Mouse (Mus musculus) olfactory bulb, adult 2 months (tissue): ENCODE results near the gene Acpp. TPM values are rescaled to one million over a fixed set of nuclear protein-coding genes. Genes with fewer than 3 reads are reported as not detected.

Experiments used
- H3K27ac ChIP-seq: fragments of 200-500 bp; 2 replicates; pipeline ENCODE4 v1.5.1; 2012; ENCODE audit warnings: low read depth, low read length; ENCODE audit not compliant: insufficient read depth
- H3K4me1 ChIP-seq: fragments of 200-500 bp; 2 replicates; pipeline ENCODE4 v1.6.1; 2012; ENCODE audit warnings: low read length; ENCODE audit not compliant: control insufficient read depth, insufficient read depth
- H3K4me3 ChIP-seq: fragments of 200-500 bp; 2 replicates; pipeline ENCODE4 v1.5.1; 2012; ENCODE audit warnings: mild to moderate bottlenecking, low read depth, low read length, moderate library complexity; ENCODE audit not compliant: insufficient read depth
- CTCF ChIP-seq: fragments of 200-500 bp; IDR thresholded peaks from 2 replicates; pipeline ENCODE4 v1.5.1; 2012; ENCODE audit warnings: low read depth, mild to moderate bottlenecking, low read length, moderate library complexity; ENCODE audit not compliant: insufficient read depth
- POLR2A ChIP-seq: fragments of 200-500 bp; IDR thresholded peaks from 2 replicates; pipeline ENCODE4 v1.6.1; 2012; ENCODE audit warnings: mild to moderate bottlenecking, low read depth, low read length, moderate library complexity; ENCODE audit not compliant: insufficient read depth
- WGBS: fragments of 180-500 bp; shearing (Covaris S2); methylation state at CpG from one replicate; pipeline ENCODE4 v1.1.7; 2018; 5-methylcytosine and 5-hydroxymethylcytosine counted together
- polyA plus RNA-seq: library from polyadenylated mRNA; stranded (reverse); fragments of >200 nt; gene quantifications from 2 replicates; pipeline ENCODE4 v1.2.4, GENCODE M21; 2012; ENCODE audit warnings: low replicate concordance; ENCODE audit not compliant: missing spikeins, insufficient read depth, insufficient read length

Gene Acpp
- polyA plus RNA-seq, 1 experiment = not detected

DNA sequence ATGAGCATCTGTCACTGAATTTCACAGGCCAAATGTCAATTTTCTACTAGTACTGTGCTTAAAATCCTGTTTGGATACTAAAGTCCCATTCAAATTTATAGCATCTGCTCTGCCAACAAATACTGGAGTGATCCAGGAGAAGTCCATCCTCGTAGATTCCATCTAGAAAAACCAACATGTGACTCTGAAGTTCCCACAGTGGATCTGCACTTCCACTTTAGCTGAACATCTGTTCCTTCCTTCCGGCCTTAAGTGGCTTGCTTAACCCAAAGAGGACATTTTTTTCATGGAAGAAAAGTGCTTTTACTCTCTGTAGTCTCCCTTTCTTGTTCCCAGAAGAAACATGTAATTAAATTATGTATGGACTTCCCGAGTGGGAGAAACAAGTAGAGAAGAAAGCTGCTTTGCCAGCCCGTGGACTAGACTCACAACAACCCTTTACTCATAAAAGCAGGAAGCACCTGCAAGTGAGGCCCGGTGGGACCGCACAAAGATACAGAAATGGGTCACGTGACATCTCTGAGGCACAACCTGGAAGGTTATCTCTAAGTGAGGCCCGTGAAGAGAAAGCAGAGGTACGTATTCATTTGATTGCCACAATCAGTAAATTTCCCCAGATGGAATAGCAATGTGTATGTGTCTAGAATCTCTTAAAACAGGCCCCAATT, 93.6 kb downstream of the Acpp start:
- WGBS = 67% methylated on average over 9 of the region's 9 CpGs
- H3K27ac ChIP-seq = no peak overlapping the region
- H3K4me1 ChIP-seq = peaks cover 4% of the 10 kb centered on the region; the same call in 1 of the 2 replicates
- H3K4me3 ChIP-seq = no peak overlapping the region
- TF ChIP-seq CTCF = no peak
- TF ChIP-seq POLR2A = no peak

DNA sequence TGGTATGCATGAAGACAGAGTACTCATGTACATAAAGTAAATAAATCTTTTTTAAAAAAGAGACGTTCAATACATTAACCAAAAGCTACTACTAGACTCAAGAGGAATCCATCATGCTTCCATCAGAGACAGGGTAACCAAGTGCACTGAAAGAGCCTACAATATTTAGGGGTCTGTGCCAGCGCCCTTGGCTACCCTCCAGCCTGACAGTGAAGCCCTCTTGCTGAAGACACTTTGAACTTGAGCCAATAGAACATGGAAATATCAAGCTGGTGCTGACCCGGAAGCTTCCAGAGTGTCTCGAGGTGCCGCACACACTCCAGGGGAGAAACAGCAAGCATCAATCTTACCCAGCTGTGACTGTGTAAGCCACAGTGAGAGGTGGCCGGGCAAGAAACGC, 97.4 kb downstream of the Acpp start:
- H3K4me1 ChIP-seq = no peaks in the 10 kb centered on the region
- H3K27ac ChIP-seq = no peak overlapping the region
- no peak overlapping the region for H3K4me3 ChIP-seq
- WGBS = 77% methylated on average over 7 of the region's 7 CpGs
- TF ChIP-seq POLR2A (no peak), CTCF (no peak)

DNA sequence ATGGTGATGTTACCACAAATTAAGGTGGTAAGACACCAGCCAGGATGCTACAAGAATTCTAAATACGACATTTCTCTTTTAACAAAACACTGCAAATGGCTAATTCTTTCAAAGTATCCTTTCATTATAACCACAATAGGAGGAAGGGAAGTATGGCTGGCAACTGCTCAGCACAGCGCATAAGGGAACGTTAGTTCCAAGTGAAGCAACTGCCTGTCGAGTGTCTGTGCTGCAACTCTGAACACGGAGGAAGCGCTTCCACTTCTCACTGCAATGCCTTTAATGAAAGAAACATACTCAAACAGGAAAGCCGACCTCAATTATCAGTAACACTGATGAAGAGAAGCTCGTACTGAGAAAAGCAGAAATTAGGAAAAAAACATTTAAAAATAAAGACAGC, 98.5 kb downstream of the Acpp start:
- Histone ChIP-seq H3K27ac (no peak overlapping the region), H3K4me3 (no peak overlapping the region), H3K4me1 (no peaks in the 10 kb centered on the region)
- WGBS = 83% methylated on average over 8 of the region's 8 CpGs
- TF ChIP-seq CTCF (no peak), POLR2A (no peak)

Other genes with a start within 250 kb of the Acpp start
- not detected in 2 replicates for gene Ackr4, start 210.8 kb downstream of the Acpp start, polyA plus RNA-seq
- gene Dnajc13, start 74.8 kb downstream of the Acpp start, polyA plus RNA-seq = not detected in 2 replicates
- gene Cpne4, start 209.5 kb upstream of the Acpp start, polyA plus RNA-seq = 310 and 404 TPM in 2 replicates